Mouse (Mus musculus) midbrain, embryonic 12.5 days (tissue): ENCODE results near the gene Polr1c. TPM values are rescaled to one million over a fixed set of nuclear protein-coding genes. Genes with fewer than 3 reads are reported as not detected.
A peak's percentile ranks its signal among the peaks of the same experiment; 100 is the strongest.

ENCODE experiments used
- ATAC-seq: fragments of 200-750 bp; cut with Nextera tagmentation; 2 replicates; pipeline ENCODE4 v1.8.0; 2017; ENCODE audit warnings: low read depth, moderate TSS enrichment, moderate library complexity; ENCODE audit not compliant: low FRiP score
- H3K27ac ChIP-seq: fragments of 300-500 bp; sonication (generic); replicated peaks from 2 replicates; pipeline ENCODE4 v1.5.1; 2016; ENCODE audit warnings: mild to moderate bottlenecking
- H3K27me3 ChIP-seq: fragments of 300-500 bp; sonication (generic); 2 replicates; pipeline ENCODE4 v1.6.1; 2016; ENCODE audit warnings: mild to moderate bottlenecking
- H3K36me3 ChIP-seq: fragments of 300-500 bp; sonication (generic); 2 replicates; pipeline ENCODE4 v1.6.1; 2016
- H3K4me1 ChIP-seq: fragments of 300-500 bp; sonication (generic); 2 replicates; pipeline ENCODE4 v1.6.1; 2016
- H3K4me2 ChIP-seq: fragments of 300-500 bp; sonication (generic); replicated peaks from 2 replicates; pipeline ENCODE4 v1.6.1; 2016; ENCODE audit warnings: mild to moderate bottlenecking, moderate library complexity
- H3K4me3 ChIP-seq: fragments of 300-500 bp; sonication (generic); 2 replicates; pipeline ENCODE4 v1.5.1; 2016; ENCODE audit warnings: mild to moderate bottlenecking
- H3K9ac ChIP-seq: fragments of 300-500 bp; sonication (generic); replicated peaks from 2 replicates; pipeline ENCODE4 v1.6.1; 2016; ENCODE audit warnings: mild to moderate bottlenecking, moderate library complexity
- H3K9me3 ChIP-seq: fragments of 300-500 bp; sonication (generic); 2 replicates; pipeline ENCODE4 v1.6.1; 2016; ENCODE audit warnings: mild to moderate bottlenecking
- WGBS: fragments of 180-500 bp; shearing (Covaris S2); methylation state at CpG from one replicate; pipeline ENCODE4 v1.1.7; 2016; 5-methylcytosine and 5-hydroxymethylcytosine counted together
- microRNA counts: library from miRNA; unstranded; fragments of <30 nt; microRNA quantifications from one replicate; lab custom pipeline; 2017
- microRNA-seq: library from miRNA; unstranded; fragments of <30 nt; microRNA quantifications from one replicate; pipeline ENCODE4, GENCODE M21; 2017
- polyA plus RNA-seq: library from polyadenylated mRNA; unstranded; fragments of >200 nt; fragmentation: Nextera tagmentation; extraction: Ambion mirVana; gene quantifications from 2 replicates; pipeline ENCODE4 v1.2.1, GENCODE M21; 2016

Polr1c gene
- polyA plus RNA-seq, 1 experiment from 2014 or later, result 96.6 TPM

DNA sequence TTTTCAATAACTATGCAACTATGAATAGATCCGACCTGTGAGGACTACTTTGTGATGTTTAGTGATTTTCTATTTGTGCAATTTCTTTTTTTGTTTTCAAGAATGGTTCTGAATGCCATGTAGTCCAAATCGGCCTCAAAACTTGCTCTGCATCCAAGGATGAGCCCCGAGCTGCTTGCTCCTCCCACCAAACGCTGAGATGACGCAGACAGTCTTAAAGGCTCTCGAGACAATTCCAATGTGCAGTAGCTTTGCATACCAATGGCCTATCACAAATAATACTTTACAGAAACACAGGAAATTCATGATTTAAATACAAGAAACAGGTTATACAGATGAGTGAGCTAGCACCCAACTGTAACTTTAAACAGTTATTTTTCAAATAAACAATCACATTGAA is 46.7 kb downstream of the Polr1c start:
- Histone ChIP-seq H3K4me3 (peak overlapping the region; percentile 96; the same call in 1 of the 2 replicates), H3K36me3 (peaks cover 38% of the 10 kb centered on the region), H3K4me1 (peaks cover 30% of the 10 kb centered on the region), H3K9me3 (no peaks in the 10 kb centered on the region), H3K9ac (peak overlapping the region; percentile 86; the same call in 1 of the 2 replicates), H3K27ac (no peak overlapping the region), H3K27me3 (no peaks in the 10 kb centered on the region), H3K4me2 (peak overlapping the region; percentile 86)
- no peak for ATAC-seq
- WGBS, result 71% methylated on average over 6 of the region's 6 CpGs

MicroRNA genes within 50 kb of the gene (microRNA counts, 519-probe panel; counts per million panel counts)
- microRNA mmu-miR-693-3p (lab: Ali Mortazavi, UCI) (not detected), microRNA mmu-miR-693-5p (lab: Ali Mortazavi, UCI) (not detected)

Small RNAs within 50 kb of the gene (microRNA-seq; reads per million reads assigned to microRNA genes)
- 0.70 reads per million for gene Mir693

Other genes with a start within 250 kb of the Polr1c start
- gene Vegfa, start 215.7 kb downstream of the Polr1c start, polyA plus RNA-seq, result 3.4 and 4.0 TPM in 2 replicates
- gene Mrps18a, start 137.1 kb downstream of the Polr1c start, polyA plus RNA-seq, result 123 and 124 TPM in 2 replicates
- 15.3 and 17.0 TPM in 2 replicates for gene Rsph9, start 103.8 kb downstream of the Polr1c start, polyA plus RNA-seq
- 29.3 and 30.4 TPM in 2 replicates for gene Mad2l1bp, start 94.5 kb downstream of the Polr1c start, polyA plus RNA-seq
- gene Gtpbp2, start 87.0 kb downstream of the Polr1c start, polyA plus RNA-seq, result 38.6 and 42.9 TPM in 2 replicates
- gene Polh, start 45.4 kb downstream of the Polr1c start, polyA plus RNA-seq, result 12.4 and 13.2 TPM in 2 replicates
- gene Xpo5, start 45.3 kb downstream of the Polr1c start, polyA plus RNA-seq, result 63.1 and 63.2 TPM in 2 replicates
- 65.8 and 70.3 TPM in 2 replicates for gene Yipf3, start within 50 bp of the Polr1c start, polyA plus RNA-seq
- 3.3 and 4.2 TPM in 2 replicates for gene Lrrc73, start 5.5 kb upstream of the Polr1c start, polyA plus RNA-seq
- gene Tjap1, start 35.0 kb upstream of the Polr1c start, polyA plus RNA-seq, result 58.0 and 58.8 TPM in 2 replicates
- gene Dlk2, start 49.4 kb upstream of the Polr1c start, polyA plus RNA-seq, result 1.9 and 3.3 TPM in 2 replicates
- 10.4 and 11.1 TPM in 2 replicates for gene Abcc10, start 80.3 kb upstream of the Polr1c start, polyA plus RNA-seq
- 17.8 and 22.9 TPM in 2 replicates for gene Zfp318, start 135.7 kb upstream of the Polr1c start, polyA plus RNA-seq
- 1.4 and 1.6 TPM in 2 replicates for gene Crip3, start 180.9 kb upstream of the Polr1c start, polyA plus RNA-seq
- not detected in 2 replicates for gene Slc22a7, start 190.4 kb upstream of the Polr1c start, polyA plus RNA-seq
- 5.0 and 5.5 TPM in 2 replicates for gene Ttbk1, start 239.6 kb upstream of the Polr1c start, polyA plus RNA-seq
- 53.1 and 58.0 TPM in 2 replicates for gene Dnph1, start 248.7 kb upstream of the Polr1c start, polyA plus RNA-seq